Mouse (Mus musculus): ENCODE data around the gene Slc7a1. TPM values are rescaled to one million over a fixed set of nuclear protein-coding genes. Genes with fewer than 3 reads are reported as not detected.
"Not testable (repeated sequence)": the region's sequence is repeated elsewhere in the genome, so short reads cannot be mapped to it uniquely, and the experiment has no call there.

Gene Slc7a1
- polyA plus RNA-seq, 1 experiment, result 10.6 TPM

- no peak overlapping the region for H3K4me3 ChIP-seq (replicated peaks; ENCODE audit: control insufficient read depth, low read depth, low read length)
- TF ChIP-seq POLR2A (IDR thresholded peaks at IDR 0.05; ENCODE audit: borderline replicate concordance, control insufficient read depth, low read depth, low read length) (no peak), CTCF (IDR thresholded peaks at IDR 0.05; ENCODE audit: control insufficient read depth, insufficient read depth, low read length) (no peak)
- no peaks in the 10 kb centered on the region for H3K4me1 ChIP-seq (ENCODE audit: control insufficient read depth, insufficient read depth, low read length)
- H3K27ac ChIP-seq (ENCODE audit: control insufficient read depth, insufficient read depth, low read depth, low read length, poor library complexity), result no peak overlapping the region
- 90% methylated on average over 3 of the region's 3 CpGs for WGBS
These were observed 70.7 kb downstream of the Slc7a1 start for GRCm38 (mm10) chr5:148328982-148329381.

GRCm38 (mm10) chr5:148326295-148326694, 73.4 kb downstream of the Slc7a1 start:
- 84% methylated on average over 9 of the region's 9 CpGs for WGBS
- not testable (repeated sequence) for H3K27ac ChIP-seq (ENCODE audit: control insufficient read depth, insufficient read depth, low read depth, low read length, poor library complexity); H3K4me1 ChIP-seq (ENCODE audit: control insufficient read depth, insufficient read depth, low read length); H3K4me3 ChIP-seq (replicated peaks; ENCODE audit: control insufficient read depth, low read depth, low read length)

GRCm38 (mm10) chr5:148325317-148325885, 74.3 kb downstream of the Slc7a1 start:
- peak; percentile 70 for TF ChIP-seq CTCF (IDR thresholded peaks at IDR 0.05; ENCODE audit: control insufficient read depth, insufficient read depth, low read length)
- TF ChIP-seq POLR2A (IDR thresholded peaks at IDR 0.05; ENCODE audit: borderline replicate concordance, control insufficient read depth, low read depth, low read length), result no peak
- H3K27ac ChIP-seq (ENCODE audit: control insufficient read depth, insufficient read depth, low read depth, low read length, poor library complexity), result no peak overlapping the region
- no peaks in the 10 kb centered on the region for H3K4me1 ChIP-seq (ENCODE audit: control insufficient read depth, insufficient read depth, low read length)
- no peak overlapping the region for H3K4me3 ChIP-seq (replicated peaks; ENCODE audit: control insufficient read depth, low read depth, low read length)
- WGBS, result 40% methylated on average over 4 of the region's 4 CpGs

- Histone ChIP-seq H3K4me3 (replicated peaks; ENCODE audit: control insufficient read depth, low read depth, low read length) (no peak overlapping the region), H3K4me1 (ENCODE audit: control insufficient read depth, insufficient read depth, low read length) (no peaks in the 10 kb centered on the region; the same call in 1 of the 2 replicates), H3K27ac (ENCODE audit: control insufficient read depth, insufficient read depth, low read depth, low read length, poor library complexity) (no peak overlapping the region)
- TF ChIP-seq POLR2A (IDR thresholded peaks at IDR 0.05; ENCODE audit: borderline replicate concordance, control insufficient read depth, low read depth, low read length), result no peak
- WGBS, result 86% methylated on average over 5 of the region's 5 CpGs
These were observed 84.8 kb downstream of the Slc7a1 start for GRCm38 (mm10) chr5:148314931-148315330.

GRCm38 (mm10) chr5:148312443-148312842, 87.3 kb downstream of the Slc7a1 start:
- H3K4me1 ChIP-seq (ENCODE audit: control insufficient read depth, insufficient read depth, low read length), result no peaks in the 10 kb centered on the region; the same call in 1 of the 2 replicates
- 61% methylated on average over 2 of the region's 2 CpGs for WGBS
- TF ChIP-seq CTCF (IDR thresholded peaks at IDR 0.05; ENCODE audit: control insufficient read depth, insufficient read depth, low read length) (peak; percentile 11; the same call in 1 of the 2 replicates), POLR2A (IDR thresholded peaks at IDR 0.05; ENCODE audit: borderline replicate concordance, control insufficient read depth, low read depth, low read length) (no peak)
- no peak overlapping the region for H3K4me3 ChIP-seq (replicated peaks; ENCODE audit: control insufficient read depth, low read depth, low read length)
- no peak overlapping the region for H3K27ac ChIP-seq (ENCODE audit: control insufficient read depth, insufficient read depth, low read depth, low read length, poor library complexity)

- Histone ChIP-seq H3K4me1 (ENCODE audit: control insufficient read depth, insufficient read depth, low read length) (no peaks in the 10 kb centered on the region; the same call in 1 of the 2 replicates), H3K27ac (ENCODE audit: control insufficient read depth, insufficient read depth, low read depth, low read length, poor library complexity) (no peak overlapping the region), H3K4me3 (replicated peaks; ENCODE audit: control insufficient read depth, low read depth, low read length) (peak overlapping the region; percentile 52)
- no peak for TF ChIP-seq POLR2A (IDR thresholded peaks at IDR 0.05; ENCODE audit: borderline replicate concordance, control insufficient read depth, low read depth, low read length)
- peak; percentile 54 for TF ChIP-seq CTCF (IDR thresholded peaks at IDR 0.05; ENCODE audit: control insufficient read depth, insufficient read depth, low read length)
- 0% methylated on average over 10 of the region's 10 CpGs for WGBS
These were observed 88.9 kb downstream of the Slc7a1 start for GRCm38 (mm10) chr5:148310790-148311189.

GRCm38 (mm10) chr5:148304112-148304511, 95.6 kb downstream of the Slc7a1 start:
- no peak for TF ChIP-seq CTCF (IDR thresholded peaks at IDR 0.05; ENCODE audit: control insufficient read depth, insufficient read depth, low read length)
- TF ChIP-seq POLR2A (IDR thresholded peaks at IDR 0.05; ENCODE audit: borderline replicate concordance, control insufficient read depth, low read depth, low read length), result no peak
- WGBS, result 79% methylated on average over 2 of the region's 2 CpGs
- Histone ChIP-seq H3K4me1 (ENCODE audit: control insufficient read depth, insufficient read depth, low read length) (no peaks in the 10 kb centered on the region; the same call in 1 of the 2 replicates), H3K27ac (ENCODE audit: control insufficient read depth, insufficient read depth, low read depth, low read length, poor library complexity) (no peak overlapping the region), H3K4me3 (replicated peaks; ENCODE audit: control insufficient read depth, low read depth, low read length) (no peak overlapping the region)

GRCm38 (mm10) chr5:148302968-148303367, 96.7 kb downstream of the Slc7a1 start:
- H3K4me3 ChIP-seq (replicated peaks; ENCODE audit: control insufficient read depth, low read depth, low read length), result peak overlapping the region; percentile 5

GRCm38 (mm10) chr5:148293346-148293745, 106.4 kb downstream of the Slc7a1 start:
- no peak overlapping the region for H3K4me3 ChIP-seq (replicated peaks; ENCODE audit: control insufficient read depth, low read depth, low read length)
- WGBS, result 88% methylated on average over 7 of the region's 7 CpGs
- TF ChIP-seq POLR2A (IDR thresholded peaks at IDR 0.05; ENCODE audit: borderline replicate concordance, control insufficient read depth, low read depth, low read length), result no peak
- TF ChIP-seq CTCF (IDR thresholded peaks at IDR 0.05; ENCODE audit: control insufficient read depth, insufficient read depth, low read length), result peak; percentile 40; the same call in 1 of the 2 replicates
- no peak overlapping the region for H3K27ac ChIP-seq (ENCODE audit: control insufficient read depth, insufficient read depth, low read depth, low read length, poor library complexity)
- no peaks in the 10 kb centered on the region for H3K4me1 ChIP-seq (ENCODE audit: control insufficient read depth, insufficient read depth, low read length)

More at GRCm38 (mm10) chr5:148302968-148303367, 96.7 kb downstream of the Slc7a1 start:
- Histone ChIP-seq H3K4me1 (ENCODE audit: control insufficient read depth, insufficient read depth, low read length) (no peaks in the 10 kb centered on the region; the same call in 1 of the 2 replicates), H3K27ac (ENCODE audit: control insufficient read depth, insufficient read depth, low read depth, low read length, poor library complexity) (no peak overlapping the region)
- TF ChIP-seq CTCF (IDR thresholded peaks at IDR 0.05; ENCODE audit: control insufficient read depth, insufficient read depth, low read length), result no peak
- TF ChIP-seq POLR2A (IDR thresholded peaks at IDR 0.05; ENCODE audit: borderline replicate concordance, control insufficient read depth, low read depth, low read length), result no peak
- 76% methylated on average over 11 of the region's 11 CpGs for WGBS

All from bone marrow, adult 2 months (tissue).